Mouse (Mus musculus) cortical plate, adult 2 months (tissue): ENCODE data around the gene Synpo2. TPM values are rescaled to one million over a fixed set of nuclear protein-coding genes. Genes with fewer than 3 reads are reported as not detected.

ENCODE experiments used
- H3K27ac ChIP-seq: fragments of 200-500 bp; 2 replicates; pipeline ENCODE4 v1.5.1; 2012; ENCODE audit warnings: low read length, control low read depth, inconsistent platforms; ENCODE audit not compliant: insufficient read depth
- H3K4me1 ChIP-seq: fragments of 200-500 bp; 2 replicates; pipeline ENCODE4 v1.6.1; 2011; ENCODE audit warnings: low read length; ENCODE audit not compliant: control insufficient read depth, insufficient read depth
- H3K4me3 ChIP-seq: fragments of 200-500 bp; 2 replicates; pipeline ENCODE4 v1.5.1; 2011; ENCODE audit warnings: mild to moderate bottlenecking, low read length, control low read depth; ENCODE audit not compliant: insufficient read depth
- CTCF ChIP-seq: fragments of 200-500 bp; IDR thresholded peaks from 2 replicates; pipeline ENCODE4 v1.5.1; 2011; ENCODE audit warnings: mild to moderate bottlenecking, control low read depth, low read length; ENCODE audit not compliant: insufficient read depth; ENCODE audit errors: extremely low read depth
- POLR2A ChIP-seq: fragments of 200-500 bp; IDR thresholded peaks from 2 replicates; pipeline ENCODE4 v1.6.1; 2011; ENCODE audit warnings: mild to moderate bottlenecking, low read length, control low read depth; ENCODE audit not compliant: insufficient read depth; ENCODE audit errors: extremely low read depth
- polyA plus RNA-seq: library from polyadenylated mRNA; depleted of rRNA; stranded (reverse); fragments of >200 nt; gene quantifications from 2 replicates; pipeline ENCODE4 v1.2.3, GENCODE M21; 2012

Synpo2 gene
- polyA plus RNA-seq, 1 experiment: 3.2 TPM

GRCm38 (mm10) chr3:123122151-123123030 lies 113.6 kb downstream of the Synpo2 start:
- TF ChIP-seq POLR2A (no peak), CTCF (no peak)
- no peak overlapping the region for H3K4me3 ChIP-seq
- H3K27ac ChIP-seq: no peak overlapping the region
- H3K4me1 ChIP-seq: no peaks in the 10 kb centered on the region

- no peak overlapping the region for H3K27ac ChIP-seq
- H3K4me1 ChIP-seq: no peaks in the 10 kb centered on the region
- TF ChIP-seq POLR2A: no peak
- TF ChIP-seq CTCF: no peak
- H3K4me3 ChIP-seq: no peak overlapping the region
Observed at GRCm38 (mm10) chr3:123116903-123117302, 119.0 kb downstream of the Synpo2 start.

- TF ChIP-seq POLR2A (no peak), CTCF (0 out of 2 replicates have a peak, but pooled peaks have one; percentile 4)
- Histone ChIP-seq H3K27ac (no peak overlapping the region), H3K4me3 (no peak overlapping the region), H3K4me1 (no peaks in the 10 kb centered on the region)
Observed at GRCm38 (mm10) chr3:123115770-123116527, 120.0 kb downstream of the Synpo2 start.

GRCm38 (mm10) chr3:123114001-123114635 lies 121.8 kb downstream of the Synpo2 start:
- no peak for TF ChIP-seq POLR2A
- Histone ChIP-seq H3K4me3 (no peak overlapping the region), H3K27ac (no peak overlapping the region), H3K4me1 (no peaks in the 10 kb centered on the region)

DNA sequence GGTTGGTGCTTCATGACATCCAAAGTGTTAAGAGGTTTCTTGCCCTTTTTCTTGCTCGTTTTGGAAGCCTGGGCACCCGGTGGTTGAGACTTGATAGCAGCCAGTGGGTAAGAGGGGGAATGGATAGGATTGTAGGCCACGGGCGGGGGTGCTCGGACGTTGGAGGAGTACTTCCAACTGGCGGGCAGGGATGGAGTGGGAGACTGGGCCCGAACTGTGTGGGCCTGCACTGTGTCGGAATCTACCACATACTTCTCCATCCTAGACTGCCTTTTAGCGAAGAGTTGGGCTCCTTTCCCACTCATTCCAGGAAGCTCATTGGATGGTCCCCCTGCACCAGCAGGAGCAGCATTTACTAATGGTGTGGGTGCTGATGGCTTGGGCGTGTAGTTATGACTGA lies 123.2 kb downstream of the Synpo2 start:
- TF ChIP-seq POLR2A (no peak), CTCF (no peak)
- H3K4me1 ChIP-seq: no peaks in the 10 kb centered on the region
- no peak overlapping the region for H3K4me3 ChIP-seq
- H3K27ac ChIP-seq: no peak overlapping the region

DNA sequence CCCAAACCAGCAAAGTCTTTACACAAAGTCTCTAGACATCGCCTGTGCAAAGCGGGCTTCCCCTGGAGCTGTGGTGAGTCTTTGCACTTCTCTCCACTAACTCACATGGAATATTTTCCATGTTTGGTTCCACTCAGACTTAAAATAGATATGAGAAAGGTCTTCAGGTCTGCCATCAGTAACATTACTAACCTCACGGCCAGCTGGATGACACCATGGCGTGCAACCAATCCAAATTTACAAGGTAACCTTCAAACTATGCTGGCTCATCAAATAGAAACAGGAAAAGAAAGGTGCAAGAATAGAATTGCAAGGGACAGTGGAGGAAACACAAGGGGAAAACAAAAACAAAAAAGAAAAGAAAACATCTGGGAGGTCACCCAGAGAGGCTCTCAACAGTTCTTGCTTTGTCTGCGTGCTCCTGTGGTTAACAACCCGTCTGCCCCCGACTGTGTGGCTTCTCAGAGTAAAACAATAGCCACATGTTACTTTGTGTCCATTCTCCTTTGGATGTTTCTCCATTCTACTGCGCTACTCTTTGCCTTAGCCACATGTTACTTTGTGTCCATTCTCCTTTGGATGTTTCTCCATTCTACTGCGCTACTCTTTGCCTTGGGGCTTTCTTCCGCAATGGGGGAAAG lies 124.8 kb downstream of the Synpo2 start:
- no peak overlapping the region for H3K4me3 ChIP-seq
- no peak overlapping the region for H3K27ac ChIP-seq
- TF ChIP-seq POLR2A (no peak), CTCF (no peak)
- H3K4me1 ChIP-seq: no peaks in the 10 kb centered on the region

DNA sequence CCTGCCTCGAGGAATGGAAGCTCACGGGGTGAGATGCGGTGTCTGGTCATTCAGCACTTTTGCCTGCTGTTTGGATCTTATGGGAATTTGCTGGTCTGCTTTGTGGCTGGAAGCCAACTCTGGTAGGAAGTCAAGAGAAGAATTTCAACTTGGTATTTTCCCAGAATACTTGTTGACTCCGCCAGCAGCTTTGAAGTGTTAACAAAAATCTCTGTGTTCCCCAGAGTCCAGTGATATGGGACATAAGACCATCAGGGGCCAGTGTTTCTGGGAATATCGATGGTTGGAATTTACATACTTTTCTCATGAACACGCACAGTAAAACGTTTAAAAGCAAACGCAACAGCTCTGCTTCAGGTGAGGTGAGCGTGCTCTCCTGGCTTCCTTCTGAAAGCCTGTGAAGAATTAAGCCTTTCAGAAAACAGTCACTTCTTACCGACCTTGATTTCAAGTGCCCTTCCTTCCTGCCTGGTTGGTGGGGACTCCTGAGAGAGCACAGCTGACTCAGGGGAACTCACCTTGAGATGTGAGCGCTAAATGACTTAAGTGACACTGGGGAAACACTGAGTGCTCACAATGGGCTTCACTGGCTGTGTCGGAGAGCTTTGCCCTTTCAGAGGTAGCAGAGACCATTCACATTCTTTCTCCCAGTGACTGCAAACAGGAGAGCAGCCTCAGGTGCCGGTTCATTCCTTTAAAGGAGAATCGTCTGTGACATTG lies 128.0 kb downstream of the Synpo2 start:
- Histone ChIP-seq H3K4me3 (no peak overlapping the region), H3K27ac (no peak overlapping the region), H3K4me1 (no peaks in the 10 kb centered on the region)
- no peak for TF ChIP-seq POLR2A
- no peak for TF ChIP-seq CTCF

GRCm38 (mm10) chr3:123104325-123104724 lies 131.6 kb downstream of the Synpo2 start:
- TF ChIP-seq CTCF (no peak), POLR2A (no peak)
- Histone ChIP-seq H3K4me1 (no peaks in the 10 kb centered on the region), H3K27ac (no peak overlapping the region), H3K4me3 (no peak overlapping the region)
